Mouse (Mus musculus) neutrophil, adult 5-6 weeks (primary cell): ENCODE measurements around the gene Nt5dc3. TPM values are rescaled to one million over a fixed set of nuclear protein-coding genes. Genes with fewer than 3 reads are reported as not detected.
A peak's percentile ranks its signal among the peaks of the same experiment; 100 is the strongest.

Source experiments
- ATAC-seq: fragments of 151-379, 151-347 bp; 2 replicates; pipeline ENCODE4 v1.8.0; 2017; ENCODE audit warnings: mild to moderate bottlenecking, moderate TSS enrichment; ENCODE audit not compliant: insufficient number of reproducible peaks, poor library complexity, low FRiP score, severe bottlenecking; ENCODE audit errors: extremely low read depth
- total RNA-seq: library from RNA; stranded (forward); fragments of 200-1000 nt; gene quantifications from 2 replicates; pipeline ENCODE4 v1.2.3, GENCODE M21; 2017

Nt5dc3 gene
- total RNA-seq, 1 experiment from 2014 or later = 4.3 TPM

GRCm38 (mm10) chr10:86808013-86808758 is 29.4 kb downstream of the Nt5dc3 start:
- no peak for ATAC-seq

GRCm38 (mm10) chr10:86810000-86810399 is 31.2 kb downstream of the Nt5dc3 start:
- no peak for ATAC-seq

- ATAC-seq = no peak
Observed at GRCm38 (mm10) chr10:86810612-86811011, 31.8 kb downstream of the Nt5dc3 start.

GRCm38 (mm10) chr10:86814292-86815131 is 35.7 kb downstream of the Nt5dc3 start:
- no peak for ATAC-seq

GRCm38 (mm10) chr10:86815133-86815532 is 36.3 kb downstream of the Nt5dc3 start:
- ATAC-seq = no peak

- ATAC-seq = no peak
Observed at GRCm38 (mm10) chr10:86819649-86820165, 40.9 kb downstream of the Nt5dc3 start.

GRCm38 (mm10) chr10:86821014-86821413 is 42.2 kb downstream of the Nt5dc3 start:
- no peak for ATAC-seq

- ATAC-seq = no peak
Observed at GRCm38 (mm10) chr10:86824093-86824492, 45.3 kb downstream of the Nt5dc3 start.

- ATAC-seq = no peak
Observed at GRCm38 (mm10) chr10:86824871-86825270, 46.1 kb downstream of the Nt5dc3 start.

GRCm38 (mm10) chr10:86825871-86826522 is 47.2 kb downstream of the Nt5dc3 start:
- ATAC-seq = no peak

- ATAC-seq = no peak
Observed at GRCm38 (mm10) chr10:86826929-86827328, 48.1 kb downstream of the Nt5dc3 start.

- peak; percentile 44; the same call in 1 of the 2 replicates for ATAC-seq
Observed at GRCm38 (mm10) chr10:86828221-86829135, 49.7 kb downstream of the Nt5dc3 start.

- ATAC-seq = no peak
Observed at GRCm38 (mm10) chr10:86829515-86829914, 50.7 kb downstream of the Nt5dc3 start.

GRCm38 (mm10) chr10:86836784-86837183 is 58.0 kb downstream of the Nt5dc3 start:
- no peak for ATAC-seq

- no peak for ATAC-seq
Observed at GRCm38 (mm10) chr10:86838827-86839226, 60.0 kb downstream of the Nt5dc3 start.

GRCm38 (mm10) chr10:86842659-86843058 is 63.9 kb downstream of the Nt5dc3 start:
- ATAC-seq = no peak

GRCm38 (mm10) chr10:86846926-86847467 is 68.2 kb downstream of the Nt5dc3 start:
- no peak for ATAC-seq

GRCm38 (mm10) chr10:86849087-86849486 is 70.3 kb downstream of the Nt5dc3 start:
- ATAC-seq = no peak
